Mouse (Mus musculus) G1E (cell line): ENCODE measurements at regions not wholly inside any gene's neighbourhood (a gene's known extent, or its start where the extent isn't known, plus 50 kb on each side); places are given as distances from the start of the nearest gene placed in this dataset.

Experiments used
- ATAC-seq: 2 replicates; pipeline ENCODE4 v1.8.0; 2016; ENCODE audit warnings: mild to moderate bottlenecking; ENCODE audit not compliant: insufficient number of reproducible peaks, poor library complexity, low FRiP score, severe bottlenecking; ENCODE audit errors: extremely low read depth
- DNase-seq: peaks from one replicate; pipeline ENCODE4 v3.0.0; 2012; ENCODE audit warnings: low spot score
- H3K27me3 ChIP-seq: 2 replicates; pipeline ENCODE4 v1.6.1; 2012; ENCODE audit warnings: mild to moderate bottlenecking, low read length, inconsistent platforms; ENCODE audit not compliant: insufficient read depth
- H3K36me3 ChIP-seq: replicated peaks from 2 replicates; pipeline ENCODE3; 2012; ENCODE audit warnings: mild to moderate bottlenecking, inconsistent platforms
- H3K4me1 ChIP-seq: 2 replicates; pipeline ENCODE4 v1.6.1; 2012; ENCODE audit warnings: low read depth, low read length, inconsistent platforms, mixed read lengths; ENCODE audit not compliant: insufficient read depth
- H3K4me3 ChIP-seq: 2 replicates; pipeline ENCODE4 v1.5.1; 2012; ENCODE audit warnings: low read depth, mild to moderate bottlenecking, inconsistent platforms, low read length, moderate library complexity, mixed read lengths
- H3K9me3 ChIP-seq: replicated peaks from 2 replicates; pipeline ENCODE4 v1.6.1; 2012; ENCODE audit warnings: inconsistent platforms
- CTCF ChIP-seq: IDR thresholded peaks from 2 replicates; pipeline ENCODE4 v1.5.1; 2012; ENCODE audit warnings: low read depth, low read length, inconsistent platforms, mixed read lengths
- GATA1 ChIP-seq: IDR thresholded peaks from 2 replicates; pipeline ENCODE4 v1.6.1; 2012; ENCODE audit warnings: borderline replicate concordance, low read length, inconsistent platforms, mixed read lengths
- GATA2 ChIP-seq: IDR thresholded peaks from 2 replicates; pipeline ENCODE4 v1.6.1; 2012; ENCODE audit warnings: low read depth, low read length, inconsistent platforms, borderline replicate concordance
- POLR2AphosphoS5 ChIP-seq: IDR thresholded peaks from 2 replicates; pipeline ENCODE4 v1.6.1; 2012; ENCODE audit warnings: low read depth, low read length, inconsistent platforms; ENCODE audit not compliant: insufficient replicate concordance
- TAL1 ChIP-seq: conservative IDR thresholded peaks from 2 replicates; pipeline ENCODE4 v1.6.1; 2012; ENCODE audit warnings: low read depth, low read length, inconsistent platforms, mixed read lengths

GRCm38 (mm10) chr1:137044076-137044475 is 83.8 kb upstream of the Nr5a2 start:
- Histone ChIP-seq H3K27me3 (no peaks in the 10 kb centered on the region), H3K36me3 (no peaks in the 10 kb centered on the region), H3K9me3 (peaks cover 50% of the 10 kb centered on the region), H3K4me3 (no peak overlapping the region), H3K4me1 (no peaks in the 10 kb centered on the region)
- DNase-seq (no peak), ATAC-seq (no peak)
- TF ChIP-seq GATA1 (no peak), TAL1 (no peak), POLR2AphosphoS5 (no peak), GATA2 (no peak), CTCF (no peak)

GRCm38 (mm10) chr1:137042414-137043010 is 82.3 kb upstream of the Nr5a2 start:
- no peaks in the 10 kb centered on the region for H3K27me3 ChIP-seq
- peaks cover 55% of the 10 kb centered on the region for H3K9me3 ChIP-seq
- no peaks in the 10 kb centered on the region for H3K36me3 ChIP-seq
- no peak for ATAC-seq
- H3K4me1 ChIP-seq = no peaks in the 10 kb centered on the region
- no peak for DNase-seq
- no peak overlapping the region for H3K4me3 ChIP-seq
- no peak for TF ChIP-seq GATA1
- no peak for TF ChIP-seq TAL1
- TF ChIP-seq CTCF = no peak

- DNase-seq = no peak
- no peak for ATAC-seq
Observed at GRCm38 (mm10) chr1:137040898-137041297, 80.7 kb upstream of the Nr5a2 start.

GRCm38 (mm10) chr1:137034586-137034985 is 74.3 kb upstream of the Nr5a2 start:
- no peak for DNase-seq
- TF ChIP-seq TAL1 (no peak), GATA2 (no peak), GATA1 (no peak), POLR2AphosphoS5 (no peak), CTCF (no peak)
- no peak for ATAC-seq

More at GRCm38 (mm10) chr1:137040898-137041297, 80.7 kb upstream of the Nr5a2 start:
- Histone ChIP-seq H3K9me3 (peaks cover 48% of the 10 kb centered on the region), H3K27me3 (no peaks in the 10 kb centered on the region), H3K4me1 (no peaks in the 10 kb centered on the region), H3K36me3 (no peaks in the 10 kb centered on the region), H3K4me3 (no peak overlapping the region)
- no peak for TF ChIP-seq TAL1
- no peak for TF ChIP-seq CTCF
- TF ChIP-seq GATA2 = no peak
- TF ChIP-seq GATA1 = no peak
- TF ChIP-seq POLR2AphosphoS5 = no peak

GRCm38 (mm10) chr1:137033679-137034078 is 73.4 kb upstream of the Nr5a2 start:
- no peaks in the 10 kb centered on the region for H3K27me3 ChIP-seq
- DNase-seq = no peak
- no peaks in the 10 kb centered on the region for H3K4me1 ChIP-seq
- peaks cover 50% of the 10 kb centered on the region for H3K9me3 ChIP-seq
- H3K36me3 ChIP-seq = no peaks in the 10 kb centered on the region
- ATAC-seq = no peak
- no peak overlapping the region for H3K4me3 ChIP-seq
- TF ChIP-seq POLR2AphosphoS5 = no peak
- TF ChIP-seq TAL1 = no peak
- TF ChIP-seq GATA1 = no peak
- no peak for TF ChIP-seq CTCF
- TF ChIP-seq GATA2 = no peak

More at GRCm38 (mm10) chr1:137034586-137034985, 74.3 kb upstream of the Nr5a2 start:
- no peaks in the 10 kb centered on the region for H3K4me1 ChIP-seq
- H3K4me3 ChIP-seq = no peak overlapping the region
- peaks cover 55% of the 10 kb centered on the region for H3K9me3 ChIP-seq
- H3K27me3 ChIP-seq = no peaks in the 10 kb centered on the region
- H3K36me3 ChIP-seq = no peaks in the 10 kb centered on the region

- H3K27me3 ChIP-seq = no peaks in the 10 kb centered on the region
- H3K4me3 ChIP-seq = no peak overlapping the region
- TF ChIP-seq GATA1 = no peak
- TF ChIP-seq CTCF = no peak
- TF ChIP-seq POLR2AphosphoS5 = no peak
- no peak for TF ChIP-seq TAL1
- TF ChIP-seq GATA2 = no peak
- peaks cover 44% of the 10 kb centered on the region for H3K9me3 ChIP-seq
- H3K4me1 ChIP-seq = no peaks in the 10 kb centered on the region
- ATAC-seq = no peak
- DNase-seq = no peak
- no peaks in the 10 kb centered on the region for H3K36me3 ChIP-seq
Observed at GRCm38 (mm10) chr1:137023706-137024105, 63.5 kb upstream of the Nr5a2 start.
